Mouse (Mus musculus): ENCODE measurements around the gene Zfand6.

GRCm38 (mm10) chr7:84680931-84681330 is 8.8 kb downstream of the Zfand6 start:
- TF ChIP-seq POLR2A (IDR thresholded peaks at IDR 0.05; ENCODE audit: extremely low read depth, insufficient read depth, low read length) = no peak
- TF ChIP-seq CTCF (IDR thresholded peaks at IDR 0.05; ENCODE audit: low read depth, low read length) = no peak
